Mouse (Mus musculus): ENCODE measurements around the gene Srsf9.

GRCm38 (mm10) chr5:115326875-115327609, at the start of gene Srsf9:
- peak; percentile 81 for TF ChIP-seq POLR2A (IDR thresholded peaks at IDR 0.05; ENCODE audit: insufficient read depth, low read depth, low read length)
- no peak for TF ChIP-seq CTCF (IDR thresholded peaks at IDR 0.05; ENCODE audit: insufficient read depth, low read depth, low read length)

Data from olfactory bulb, adult 2 months (tissue).